Mouse (Mus musculus) left cerebral cortex, postnatal 25 days (tissue): ENCODE measurements around the gene Nab2. TPM values are rescaled to one million over a fixed set of nuclear protein-coding genes. Genes with fewer than 3 reads are reported as not detected.

Experiments
- DNase-seq, 2 experiments: peaks; one replicate each; pipeline ENCODE4 v3.0.0; 2022; ENCODE audit warnings: low spot score in 2 of 2, mixed read lengths in 1 of 2
- intact Hi-C: fragments of 180-260 bp; cut with DNase I; formaldehyde crosslinking; loops from one replicate; pipeline ENCODE4 v1.15.1; 2025
- total RNA-seq, 2 experiments: library from RNA; stranded (reverse); gene quantifications; 2 replicates each; pipeline ENCODE4 v1.2.3; 2021

Gene Nab2
- total RNA-seq, 2 experiments from 2014 or later = 40.2 to 43.9 TPM

DNA sequence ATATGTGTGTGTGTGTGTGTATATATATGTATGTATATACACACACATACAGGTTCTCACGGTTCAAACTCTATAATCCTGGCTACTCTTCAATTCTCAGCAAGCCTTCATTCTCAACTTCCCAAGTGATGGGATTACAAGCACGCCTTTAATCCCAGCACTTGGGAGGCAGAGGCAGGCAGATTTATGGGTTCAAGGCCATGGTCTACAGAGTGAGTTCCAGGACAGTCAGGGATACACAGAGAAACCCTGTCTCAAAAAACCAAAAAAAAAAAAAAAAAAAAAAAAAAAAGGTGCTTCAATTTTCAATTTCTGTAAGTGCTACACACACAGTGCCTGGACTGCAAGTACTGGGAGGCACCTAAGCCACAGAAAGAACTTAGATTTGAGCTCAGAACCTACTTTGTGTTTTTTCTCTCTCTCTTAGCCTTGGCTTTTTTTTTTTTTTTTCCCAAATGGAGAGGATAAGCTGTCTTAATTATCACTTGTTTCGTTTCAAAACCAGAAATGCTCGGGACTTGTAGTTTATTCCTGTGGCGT lies 7.6 kb upstream of the Nab2 start:
- DNase-seq = no peak
- intact Hi-C loops = loop anchor here (5.0 kb wide), 1 partner anchor 261 kb away; no protein-coding TSS in a partner anchor

DNA sequence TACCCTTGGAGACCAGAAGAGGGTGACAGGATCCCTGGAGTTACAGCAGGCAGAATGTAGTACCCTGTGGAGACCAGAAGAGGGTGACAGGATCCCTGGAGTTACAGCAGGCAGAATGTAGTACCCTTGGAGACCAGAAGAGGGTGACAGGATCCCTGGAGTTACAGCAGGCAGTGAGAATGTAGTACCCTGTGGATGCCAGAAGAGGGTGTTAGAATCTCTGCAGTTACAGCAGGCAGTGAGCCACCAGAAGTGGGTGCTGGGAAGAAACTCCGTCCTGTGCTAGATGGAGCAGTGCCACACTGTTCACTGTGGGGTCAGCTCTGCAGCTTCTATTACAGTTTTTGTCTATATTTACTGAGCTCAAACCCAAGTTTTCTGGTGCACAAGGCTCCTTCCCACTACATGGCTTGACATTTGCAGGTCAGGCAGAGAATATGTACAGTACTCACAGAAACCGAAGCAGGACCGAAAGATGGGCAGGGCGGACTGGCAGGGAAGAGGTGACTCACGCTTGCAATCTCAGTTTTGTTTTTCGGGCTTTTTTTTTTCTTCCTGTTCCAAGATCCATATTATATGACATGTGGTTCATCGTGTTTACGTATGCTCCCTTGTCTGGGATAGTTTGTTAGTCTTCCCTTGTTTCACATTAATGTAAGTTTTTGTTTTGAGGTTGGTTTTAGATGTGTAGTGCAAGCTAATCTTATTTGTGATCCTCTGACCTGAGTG lies 6.6 kb upstream of the Nab2 start:
- DNase-seq = peak; percentile 93 to 99
- intact Hi-C loops = loop anchor here (1.0 to 5.0 kb wide), 2 partner anchors 34 to 262 kb away; no protein-coding TSS in a partner anchor

- intact Hi-C loops = loop anchor here (1.0 kb wide), 1 partner anchor 33 kb away; no protein-coding TSS in a partner anchor
- no peak for DNase-seq
Measured at GRCm38 (mm10) chr10:127674046-127674655, 5.8 kb upstream of the Nab2 start.

GRCm38 (mm10) chr10:127671276-127671675 lies 2.9 kb upstream of the Nab2 start:
- intact Hi-C loops = no loop called here
- DNase-seq = no peak

GRCm38 (mm10) chr10:127670185-127670584 lies 1.8 kb upstream of the Nab2 start:
- no peak for DNase-seq
- intact Hi-C loops = no loop called here

- DNase-seq = peak; percentile 47 to 87
Measured at GRCm38 (mm10) chr10:127669170-127669569, 802 bp upstream of the Nab2 start.

GRCm38 (mm10) chr10:127667269-127668092 lies 887 bp downstream of the Nab2 start:
- intact Hi-C loops = loop anchor here (2.0 kb wide), 2 partner anchors 25 to 47 kb away; partner anchors contain the start of genes Lrp1 and Stat6

More at GRCm38 (mm10) chr10:127669170-127669569, 802 bp upstream of the Nab2 start:
- intact Hi-C loops = loop anchor here (2.0 kb wide), 1 partner anchor 26 kb away; the partner anchor contains the start of gene Stat6

GRCm38 (mm10) chr10:127666501-127667268 lies 1.7 kb downstream of the Nab2 start, which contains the start of gene Nemp1:
TSS of gene Nemp1 (plus strand) at chr10:127666901.
- DNase-seq = peak; percentile 77 to 79
- intact Hi-C loops = loop anchor here (2.0 kb wide), 1 partner anchor 46 kb away; the partner anchor contains the start of gene Lrp1

More at GRCm38 (mm10) chr10:127667269-127668092, 887 bp downstream of the Nab2 start:
- peak; percentile 62 to 78 for DNase-seq

GRCm38 (mm10) chr10:127665366-127666181 lies 2.8 kb downstream of the Nab2 start:
- peak in 1 of 2 experiments; percentile 27 for DNase-seq
- intact Hi-C loops = loop anchor here (2.0 kb wide), 1 partner anchor 45 kb away; the partner anchor contains the start of gene Lrp1

DNA sequence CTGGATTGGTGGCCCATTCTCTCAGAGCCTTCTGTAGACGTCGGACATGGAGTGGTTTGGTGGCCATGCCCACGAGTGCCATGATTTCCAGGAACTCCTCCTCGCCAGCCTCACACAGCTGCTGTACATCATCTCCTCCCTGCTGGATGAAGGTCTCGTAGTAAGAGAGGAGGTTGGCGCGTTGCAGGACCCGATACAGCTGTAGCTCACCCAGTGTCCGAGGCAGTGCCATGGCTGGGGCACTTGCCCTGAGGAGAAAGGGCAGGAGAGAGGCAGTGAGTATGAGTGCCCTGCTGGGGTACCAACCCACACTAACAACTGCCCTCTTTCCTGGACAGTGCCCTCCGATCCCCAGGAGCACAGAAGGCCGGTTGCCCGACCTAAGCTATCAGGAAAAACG lies 3.5 kb downstream of the Nab2 start:
- intact Hi-C loops = no loop called here
- DNase-seq = peak; percentile 19 to 48

- intact Hi-C loops = no loop called here
- DNase-seq = no peak
Measured at GRCm38 (mm10) chr10:127664166-127664565, 4.2 kb downstream of the Nab2 start.

- intact Hi-C loops = no loop called here
Measured at GRCm38 (mm10) chr10:127663590-127663989, 4.8 kb downstream of the Nab2 start.

DNA sequence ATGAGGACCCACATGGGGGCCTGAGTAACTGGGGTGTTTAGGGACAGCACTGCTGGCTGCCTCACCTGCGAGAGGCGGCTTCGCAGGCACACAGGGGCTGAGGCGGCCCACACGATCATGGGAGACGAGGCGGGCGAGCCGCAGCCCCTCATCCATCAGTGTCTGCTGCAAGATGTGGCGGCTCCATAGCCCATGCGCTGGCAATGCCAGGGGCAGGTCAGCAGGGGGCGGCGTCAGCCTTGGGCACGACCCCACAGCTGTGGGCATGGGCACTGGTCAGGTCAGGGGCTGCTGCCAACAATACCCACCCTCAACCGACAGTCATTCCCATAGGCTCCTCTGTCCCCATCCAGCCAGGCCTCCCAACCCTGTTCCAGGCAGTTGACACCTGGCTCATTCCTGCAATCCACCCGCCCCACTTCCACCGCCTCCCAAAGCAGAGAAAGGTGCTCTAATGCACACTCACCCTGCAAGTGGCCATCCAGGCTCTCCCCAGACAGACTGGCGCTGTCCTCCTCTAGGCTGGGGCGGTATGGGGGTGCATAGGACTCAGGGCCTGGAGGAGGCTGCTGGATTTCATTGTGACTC lies 5.6 kb downstream of the Nab2 start:
- DNase-seq = peak in 1 of 2 experiments; percentile 44
- intact Hi-C loops = no loop called here

More at GRCm38 (mm10) chr10:127663590-127663989, 4.8 kb downstream of the Nab2 start:
- no peak for DNase-seq

DNA sequence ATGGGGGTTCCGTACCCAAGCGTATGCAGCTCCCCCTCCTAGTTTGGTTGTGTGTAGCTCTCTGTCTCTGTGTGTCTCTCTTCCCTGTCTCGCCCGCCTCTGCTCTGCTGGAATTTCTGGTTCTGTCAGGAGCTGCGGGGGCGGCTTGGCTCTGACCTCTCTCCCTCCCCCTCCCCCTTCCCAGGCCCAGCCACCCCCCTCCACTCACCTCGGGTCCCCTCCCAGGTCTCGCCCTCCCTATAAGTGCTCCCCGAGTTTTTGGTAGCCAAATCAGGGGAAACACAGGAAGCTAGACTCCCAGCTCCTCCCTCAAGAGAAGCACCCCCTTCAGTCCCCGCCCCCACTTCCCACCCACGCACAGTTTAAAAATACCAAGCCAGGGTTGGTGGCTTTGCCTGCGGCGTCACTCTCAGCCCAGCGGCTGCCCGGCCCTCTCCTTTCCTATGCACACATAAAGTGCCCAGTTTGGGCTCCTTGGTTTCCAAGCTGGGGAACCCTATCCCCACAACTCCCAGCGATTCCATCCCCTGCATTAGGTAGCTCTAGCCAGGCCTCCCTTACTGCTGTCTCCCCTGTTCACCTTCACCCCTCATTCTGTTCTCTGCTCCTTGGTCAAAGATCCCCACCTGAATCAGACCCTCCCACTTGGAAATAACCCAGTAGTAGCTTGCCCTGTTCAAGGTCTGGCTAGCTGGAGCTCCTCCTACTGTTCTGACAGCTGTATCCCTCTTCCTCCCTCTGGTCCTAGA lies 6.3 kb downstream of the Nab2 start:
- intact Hi-C loops = no loop called here
- peak; percentile 54 to 77 for DNase-seq

GRCm38 (mm10) chr10:127661291-127661914 lies 7.0 kb downstream of the Nab2 start:
- DNase-seq = no peak
- intact Hi-C loops = no loop called here

DNA sequence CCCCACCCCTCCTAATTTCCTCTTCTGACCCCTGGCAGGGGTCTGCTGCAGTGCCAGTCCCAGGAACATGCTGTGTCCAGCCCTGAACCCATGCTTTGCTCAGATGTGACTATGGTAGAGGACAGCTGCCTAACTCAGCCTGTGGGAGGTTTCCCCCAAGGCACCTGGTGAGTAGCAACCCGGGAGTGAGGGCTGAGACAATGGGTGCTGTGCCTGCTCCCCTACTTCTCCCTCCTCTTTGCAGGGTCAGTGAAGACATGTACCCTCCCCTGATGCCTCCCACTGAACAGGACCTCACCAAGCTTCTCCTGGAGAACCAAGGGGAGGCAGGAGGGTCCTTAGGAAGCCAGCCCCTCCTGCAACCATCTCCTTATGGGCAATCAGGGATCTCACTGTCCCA lies 8.8 kb downstream of the Nab2 start:
- intact Hi-C loops = no loop called here
- no peak for DNase-seq
